Mouse (Mus musculus) midbrain, embryonic 14.5 days (tissue): ENCODE results near the gene Myrfl. TPM values are rescaled to one million over a fixed set of nuclear protein-coding genes. Genes with fewer than 3 reads are reported as not detected.

Source experiments
- ATAC-seq: fragments of 200-750 bp; cut with Nextera tagmentation; 2 replicates; pipeline ENCODE4 v1.8.0; 2017; ENCODE audit warnings: moderate number of reproducible peaks, moderate library complexity; ENCODE audit not compliant: low FRiP score, low TSS enrichment
- DNase-seq: peaks from one replicate; pipeline ENCODE4 v3.0.0-alpha.2; 2015
- H3K27ac ChIP-seq: fragments of 300-500 bp; sonication (generic); replicated peaks from 2 replicates; pipeline ENCODE4 v1.5.1; 2014; ENCODE audit warnings: mild to moderate bottlenecking, low read depth, low read length, moderate library complexity
- H3K27me3 ChIP-seq: fragments of 300-500 bp; sonication (generic); 2 replicates; pipeline ENCODE4 v1.6.1; 2014; ENCODE audit warnings: low read length, control low read depth, mixed read lengths; ENCODE audit not compliant: control insufficient read depth, insufficient read depth
- H3K36me3 ChIP-seq: fragments of 300-500 bp; sonication (generic); 2 replicates; pipeline ENCODE4 v1.6.1; 2014; ENCODE audit warnings: low read length, control low read depth; ENCODE audit not compliant: control insufficient read depth, insufficient read depth
- H3K4me1 ChIP-seq: fragments of 300-500 bp; sonication (generic); 2 replicates; pipeline ENCODE4 v1.6.1; 2014; ENCODE audit warnings: mild to moderate bottlenecking, antibody characterized with exemption, low read length, control low read depth; ENCODE audit not compliant: control insufficient read depth, insufficient read depth
- H3K4me2 ChIP-seq: fragments of 300-500 bp; sonication (generic); 2 replicates; pipeline ENCODE4 v1.6.1; 2014; ENCODE audit warnings: mild to moderate bottlenecking, low read length, moderate library complexity
- H3K4me3 ChIP-seq: fragments of 300-500 bp; sonication (generic); replicated peaks from 2 replicates; pipeline ENCODE4 v1.5.1; 2014; ENCODE audit warnings: low read depth, low read length
- H3K9ac ChIP-seq: fragments of 300-500 bp; sonication (generic); replicated peaks from 2 replicates; pipeline ENCODE4 v1.6.1; 2014; ENCODE audit warnings: mild to moderate bottlenecking, low read length, moderate library complexity
- H3K9me3 ChIP-seq: fragments of 300-500 bp; sonication (generic); 2 replicates; pipeline ENCODE4 v1.6.1; 2016; ENCODE audit warnings: low read length, control low read depth, mixed read lengths; ENCODE audit not compliant: control insufficient read depth
- WGBS: fragments of 180-500 bp; shearing (Covaris S2); extraction: QIAGEN DNeasy Blood & Tissue Kit; methylation state at CpG from one replicate; pipeline ENCODE4 v1.1.7; 2014; 5-methylcytosine and 5-hydroxymethylcytosine counted together
- polyA plus RNA-seq: library from polyadenylated mRNA; unstranded; fragments of >200 nt; fragmentation: Nextera tagmentation; extraction: Ambion mirVana; gene quantifications from 2 replicates; pipeline ENCODE4 v1.2.1, GENCODE M21; 2014

Myrfl gene
- polyA plus RNA-seq, 1 experiment from 2014 or later, result 0.14 TPM

DNA sequence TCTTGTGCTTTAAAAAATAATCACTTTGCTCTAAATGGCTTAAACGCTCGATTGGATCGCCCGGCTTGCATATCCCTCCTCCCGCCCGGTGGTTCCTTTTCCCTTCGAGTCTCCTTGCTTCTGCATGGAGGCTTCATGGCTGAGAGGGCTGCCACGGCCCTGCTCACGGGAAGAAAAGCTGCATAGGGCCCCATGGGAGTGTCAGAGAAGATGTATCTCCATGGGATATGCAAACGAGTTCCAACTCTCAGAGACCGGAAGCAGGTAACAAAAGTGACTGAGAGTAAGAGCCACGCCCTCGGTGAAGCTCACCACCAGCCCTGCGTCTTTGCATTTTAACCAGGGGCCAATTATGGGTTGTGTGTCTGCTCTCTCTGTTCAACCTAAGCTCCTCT, 24.7 kb downstream of the Myrfl start:
- Histone ChIP-seq H3K27ac (no peak overlapping the region), H3K4me1 (no peaks in the 10 kb centered on the region), H3K36me3 (no peaks in the 10 kb centered on the region), H3K27me3 (no peaks in the 10 kb centered on the region), H3K4me3 (no peak overlapping the region), H3K9ac (no peak overlapping the region), H3K4me2 (no peak overlapping the region), H3K9me3 (no peaks in the 10 kb centered on the region)
- 72% methylated on average over 14 of the region's 14 CpGs for WGBS
- no peak for ATAC-seq
- no peak for DNase-seq

DNA sequence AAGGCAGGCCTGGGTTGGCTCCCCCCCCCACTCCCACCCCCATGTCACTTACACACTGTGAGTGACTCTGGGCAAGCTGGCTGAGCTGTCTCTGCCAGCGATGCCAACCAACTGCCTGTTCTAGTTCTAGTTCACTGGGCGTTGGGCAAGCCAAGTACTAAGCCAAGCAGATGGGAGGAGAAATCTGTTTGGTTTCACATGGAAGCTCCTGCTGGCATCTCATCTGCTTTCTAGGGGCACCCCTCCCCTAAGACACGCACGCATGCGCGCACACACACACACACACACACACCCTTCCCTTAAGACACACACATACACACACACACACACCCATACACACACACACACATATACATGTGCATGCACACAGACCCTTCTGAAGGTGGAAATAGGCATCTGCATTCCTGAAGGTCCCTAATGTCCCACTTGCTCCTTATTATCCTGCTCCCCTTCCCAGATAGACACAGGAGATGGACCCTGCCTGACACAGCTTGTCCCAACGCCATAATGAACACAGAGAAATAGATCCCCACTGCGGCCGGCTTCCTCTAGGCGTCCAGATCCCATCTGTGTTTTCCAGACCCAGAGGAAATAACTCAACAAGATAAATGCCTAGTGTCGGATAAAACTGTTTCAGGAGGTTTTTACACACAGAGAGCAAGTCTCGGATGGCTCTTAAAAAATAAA, 25.2 kb downstream of the Myrfl start:
- Histone ChIP-seq H3K36me3 (no peaks in the 10 kb centered on the region), H3K4me3 (no peak overlapping the region), H3K27ac (no peak overlapping the region), H3K9me3 (no peaks in the 10 kb centered on the region), H3K9ac (no peak overlapping the region), H3K4me2 (no peak overlapping the region), H3K27me3 (no peaks in the 10 kb centered on the region), H3K4me1 (no peaks in the 10 kb centered on the region)
- no peak for ATAC-seq
- WGBS, result 87% methylated on average over 12 of the region's 12 CpGs
- DNase-seq, result no peak

DNA sequence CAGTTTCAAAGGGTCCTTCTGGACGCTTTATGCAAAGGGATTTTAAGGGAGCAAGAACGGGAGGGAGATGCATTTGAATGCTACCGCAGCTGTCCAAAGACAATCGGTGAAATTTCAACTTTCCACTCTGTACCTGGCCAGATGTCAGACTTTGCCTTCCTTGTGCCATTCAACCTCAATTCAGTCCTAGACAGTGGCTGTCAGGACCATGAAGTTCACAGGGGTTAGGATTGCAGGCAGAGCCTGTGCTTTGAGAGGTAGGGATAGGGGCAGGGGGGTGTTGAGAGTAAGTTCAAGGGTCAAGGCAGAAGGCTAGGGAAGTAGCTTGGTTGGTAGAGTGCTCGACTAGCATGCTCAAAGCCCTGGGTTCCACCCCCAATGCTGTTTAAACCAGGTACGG, 25.9 kb downstream of the Myrfl start:
- 83% methylated on average over 6 of the region's 6 CpGs for WGBS
- H3K9ac ChIP-seq, result no peak overlapping the region
- DNase-seq (no peak), ATAC-seq (no peak)
- no peaks in the 10 kb centered on the region for H3K27me3 ChIP-seq
- no peak overlapping the region for H3K4me3 ChIP-seq
- H3K9me3 ChIP-seq, result no peaks in the 10 kb centered on the region
- H3K4me1 ChIP-seq, result no peaks in the 10 kb centered on the region
- H3K4me2 ChIP-seq, result no peak overlapping the region
- H3K27ac ChIP-seq, result no peak overlapping the region
- no peaks in the 10 kb centered on the region for H3K36me3 ChIP-seq

- Histone ChIP-seq H3K9me3 (no peaks in the 10 kb centered on the region), H3K4me3 (no peak overlapping the region), H3K4me2 (no peak overlapping the region), H3K27me3 (no peaks in the 10 kb centered on the region), H3K9ac (no peak overlapping the region), H3K4me1 (no peaks in the 10 kb centered on the region), H3K36me3 (no peaks in the 10 kb centered on the region), H3K27ac (no peak overlapping the region)
- no peak for DNase-seq
- no peak for ATAC-seq
- 76% methylated on average over 11 of the region's 11 CpGs for WGBS
Measured at GRCm38 (mm10) chr10:116853159-116853845, 43.4 kb downstream of the Myrfl start.

- H3K4me1 ChIP-seq, result no peaks in the 10 kb centered on the region
- no peak overlapping the region for H3K4me3 ChIP-seq
- no peak overlapping the region for H3K27ac ChIP-seq
- no peaks in the 10 kb centered on the region for H3K27me3 ChIP-seq
- peak overlapping the region; percentile 45 for H3K4me2 ChIP-seq
- no peaks in the 10 kb centered on the region for H3K36me3 ChIP-seq
- 19% methylated on average over 22 of the region's 22 CpGs for WGBS
- DNase-seq, result peak; percentile 93
- no peaks in the 10 kb centered on the region for H3K9me3 ChIP-seq
- peak; percentile 75 for ATAC-seq
- 0 out of 2 replicates have a peak overlapping the region, but pooled peaks have one; percentile 38 for H3K9ac ChIP-seq
Measured at GRCm38 (mm10) chr10:116848749-116849473, 47.8 kb downstream of the Myrfl start.

GRCm38 (mm10) chr10:116841551-116841950, 55.2 kb downstream of the Myrfl start:
- no peak overlapping the region for H3K4me2 ChIP-seq
- no peak overlapping the region for H3K27ac ChIP-seq
- no peaks in the 10 kb centered on the region for H3K36me3 ChIP-seq
- H3K9ac ChIP-seq, result no peak overlapping the region
- no peak for DNase-seq
- 71% methylated on average over 3 of the region's 3 CpGs for WGBS
- no peaks in the 10 kb centered on the region for H3K27me3 ChIP-seq
- H3K4me1 ChIP-seq, result no peaks in the 10 kb centered on the region
- ATAC-seq, result no peak
- no peak overlapping the region for H3K4me3 ChIP-seq
- no peaks in the 10 kb centered on the region for H3K9me3 ChIP-seq

GRCm38 (mm10) chr10:116830676-116831075, 66.0 kb downstream of the Myrfl start:
- WGBS, result 95% methylated on average over 6 of the region's 6 CpGs
- ATAC-seq (no peak), DNase-seq (no peak)
- H3K27ac ChIP-seq, result no peak overlapping the region
- H3K9me3 ChIP-seq, result no peaks in the 10 kb centered on the region
- no peaks in the 10 kb centered on the region for H3K36me3 ChIP-seq
- no peak overlapping the region for H3K9ac ChIP-seq
- no peak overlapping the region for H3K4me3 ChIP-seq
- H3K27me3 ChIP-seq, result no peaks in the 10 kb centered on the region
- no peak overlapping the region for H3K4me2 ChIP-seq
- H3K4me1 ChIP-seq, result no peaks in the 10 kb centered on the region

GRCm38 (mm10) chr10:116828099-116828498, 68.6 kb downstream of the Myrfl start:
- no peak for DNase-seq
- no peaks in the 10 kb centered on the region for H3K9me3 ChIP-seq
- ATAC-seq, result no peak
- H3K27ac ChIP-seq, result no peak overlapping the region
- H3K27me3 ChIP-seq, result no peaks in the 10 kb centered on the region
- H3K4me3 ChIP-seq, result no peak overlapping the region
- no peaks in the 10 kb centered on the region for H3K36me3 ChIP-seq
- WGBS, result 66% methylated on average over 4 of the region's 4 CpGs
- H3K9ac ChIP-seq, result no peak overlapping the region
- no peaks in the 10 kb centered on the region for H3K4me1 ChIP-seq
- H3K4me2 ChIP-seq, result no peak overlapping the region
